Mouse (Mus musculus): Measurements from ENCODE around the gene Ptgfrn.

Gene Ptgfrn

GRCm38 (mm10) chr3:101080925-101081324 lies 29.2 kb downstream of the Ptgfrn start:
- DNase-seq (ENCODE audit: low spot score in 2 of 2) = no peak

- DNase-seq (ENCODE audit: low spot score in 2 of 2) = no peak
Observed at GRCm38 (mm10) chr3:101078344-101078743, 31.7 kb downstream of the Ptgfrn start.

- no peak for DNase-seq (ENCODE audit: low spot score in 2 of 2)
Observed at GRCm38 (mm10) chr3:101077710-101078100, 32.4 kb downstream of the Ptgfrn start.

- DNase-seq (ENCODE audit: low spot score in 2 of 2) = no peak
Observed at GRCm38 (mm10) chr3:101076966-101077709, 32.9 kb downstream of the Ptgfrn start.

- no peak for DNase-seq (ENCODE audit: low spot score in 2 of 2)
Observed at GRCm38 (mm10) chr3:101075866-101076265, 34.2 kb downstream of the Ptgfrn start.

GRCm38 (mm10) chr3:101073384-101073783 lies 36.7 kb downstream of the Ptgfrn start:
- DNase-seq (ENCODE audit: low spot score in 2 of 2) = no peak

GRCm38 (mm10) chr3:101072506-101073215 lies 37.4 kb downstream of the Ptgfrn start:
- DNase-seq (ENCODE audit: low spot score in 2 of 2) = no peak

GRCm38 (mm10) chr3:101071576-101071975 lies 38.5 kb downstream of the Ptgfrn start:
- no peak for DNase-seq (ENCODE audit: low spot score in 2 of 2)

- no peak for DNase-seq (ENCODE audit: low spot score in 2 of 2)
Observed at GRCm38 (mm10) chr3:101070796-101071235, 39.3 kb downstream of the Ptgfrn start.

- DNase-seq (ENCODE audit: low spot score in 2 of 2) = no peak
Observed at GRCm38 (mm10) chr3:101070230-101070795, 39.8 kb downstream of the Ptgfrn start.

GRCm38 (mm10) chr3:101068701-101069100 lies 41.4 kb downstream of the Ptgfrn start:
- no peak for DNase-seq (ENCODE audit: low spot score in 2 of 2)

- no peak for DNase-seq (ENCODE audit: low spot score in 2 of 2)
Observed at GRCm38 (mm10) chr3:101066175-101066574, 43.9 kb downstream of the Ptgfrn start.

GRCm38 (mm10) chr3:101061865-101062585 lies 48.1 kb downstream of the Ptgfrn start:
- no peak for DNase-seq (ENCODE audit: low spot score in 2 of 2)

- DNase-seq (ENCODE audit: low spot score in 2 of 2) = no peak
Observed at GRCm38 (mm10) chr3:101059214-101059613, 50.9 kb downstream of the Ptgfrn start.

- no peak for DNase-seq (ENCODE audit: low spot score in 2 of 2)
Observed at GRCm38 (mm10) chr3:101058203-101058602, 51.9 kb downstream of the Ptgfrn start.

- no peak for DNase-seq (ENCODE audit: low spot score in 2 of 2)
Observed at GRCm38 (mm10) chr3:101055216-101055615, 54.9 kb downstream of the Ptgfrn start.

- no peak for DNase-seq (ENCODE audit: low spot score in 2 of 2)
Observed at GRCm38 (mm10) chr3:101051601-101052000, 58.5 kb downstream of the Ptgfrn start.

GRCm38 (mm10) chr3:101049997-101050396 lies 60.1 kb downstream of the Ptgfrn start:
- no peak for DNase-seq (ENCODE audit: low spot score in 2 of 2)

GRCm38 (mm10) chr3:101048781-101049180 lies 61.3 kb downstream of the Ptgfrn start:
- DNase-seq (ENCODE audit: low spot score in 2 of 2) = no peak

GRCm38 (mm10) chr3:101047586-101048275 lies 62.3 kb downstream of the Ptgfrn start:
- DNase-seq (ENCODE audit: low spot score in 2 of 2) = no peak

GRCm38 (mm10) chr3:101045431-101045830 lies 64.6 kb downstream of the Ptgfrn start:
- DNase-seq (ENCODE audit: low spot score in 2 of 2) = no peak

- no peak for DNase-seq (ENCODE audit: low spot score in 2 of 2)
Observed at GRCm38 (mm10) chr3:101044686-101045085, 65.4 kb downstream of the Ptgfrn start.

Measured in spleen, postnatal 4 days (tissue).